Comparison of ENCODE assay signal across 13 mouse cellular contexts in genomic region chr4:32522013-32522412, GRCm38 (mm10).
A peak's percentile ranks its signal among the peaks of the same experiment; 100 is the strongest.
DNase-seq lines count a peak whose midpoint lies in the region; ATAC-seq and TF ChIP-seq lines count a peak whose summit lies in the region.
"Had no signal": no experiment of that assay in that cellular context is flagged by ENCODE, and none has a peak within 500 bp of the region (broad histone marks: within the 10 kb centered on the region; RNA-seq: fewer than 3 reads in every experiment).

No protein-coding gene starts in this region.

- no peak overlapping the region for H3K4me3 ChIP-seq in forebrain, embryonic 10.5 days
- no peak overlapping the region for H3K4me3 ChIP-seq in forebrain, embryonic 14.5 days (ENCODE audit: low read depth, low read length)
- H3K4me3 ChIP-seq in heart, postnatal 0 days (ENCODE audit: low read depth, low read length): no peak overlapping the region
- H3K4me3 ChIP-seq in heart, adult 2 months: no peak overlapping the region
- H3K4me3 ChIP-seq in embryonic facial prominence, embryonic 10.5 days: no peak overlapping the region
- H3K4me3 ChIP-seq in limb, embryonic 10.5 days: no peak overlapping the region
- H3K4me3 ChIP-seq: liver, embryonic 13.5 days had no signal

- no peaks in the 10 kb centered on the region for H3K27me3 ChIP-seq in forebrain, embryonic 10.5 days (ENCODE audit: poor library complexity, severe bottlenecking)
- no peaks in the 10 kb centered on the region for H3K27me3 ChIP-seq in forebrain, embryonic 14.5 days (replicated peaks; ENCODE audit: control insufficient read depth, insufficient read depth, low read length)
- no peaks in the 10 kb centered on the region for H3K27me3 ChIP-seq in heart, postnatal 0 days (ENCODE audit: control insufficient read depth, insufficient read depth, low read length)
- H3K27me3 ChIP-seq in heart, adult 2 months (ENCODE audit: control insufficient read depth, insufficient read depth, low read length): no peaks in the 10 kb centered on the region
- H3K27me3 ChIP-seq in embryonic facial prominence, embryonic 10.5 days (replicated peaks; ENCODE audit: low read depth, poor library complexity, severe bottlenecking): no peaks in the 10 kb centered on the region
- H3K27me3 ChIP-seq in limb, embryonic 10.5 days (ENCODE audit: low read depth, poor library complexity, severe bottlenecking): no peaks in the 10 kb centered on the region
- H3K27me3 ChIP-seq: liver, embryonic 13.5 days had no signal

- no peak for DNase-seq in forebrain, embryonic 10.5 days (ENCODE audit: extremely low spot score, low spot score)
- no peak for DNase-seq in forebrain, embryonic 14.5 days (ENCODE audit: low spot score)
- DNase-seq in heart, postnatal 0 days (ENCODE audit: low spot score): no peak
- no peak for DNase-seq in heart, adult 2 months
- DNase-seq in embryonic facial prominence, embryonic 10.5 days (ENCODE audit: low spot score): no peak
- no peak for DNase-seq in limb, embryonic 10.5 days (ENCODE audit: low spot score)
- DNase-seq in layer of hippocampus, adult 9-10 months (ENCODE audit: low spot score): no peak
- no peak for DNase-seq in ovary, postnatal 36 days (ENCODE audit: low spot score)
- DNase-seq: adrenal gland, adult 2 months; cerebellum, adult 9-10 months; heart, postnatal 36 days; kidney, adult 18-20 months; liver, embryonic 13.5 days had no signal

- H3K9ac ChIP-seq in forebrain, embryonic 14.5 days (ENCODE audit: low read length): no peak overlapping the region
- no peak overlapping the region for H3K9ac ChIP-seq in heart, postnatal 0 days (replicated peaks; ENCODE audit: low read depth, low read length)
- no peak overlapping the region for H3K9ac ChIP-seq in heart, adult 2 months (ENCODE audit: low read depth, low read length)
- H3K9ac ChIP-seq: liver, embryonic 13.5 days had no signal

- ATAC-seq in forebrain, embryonic 14.5 days: no peak
- ATAC-seq in heart, postnatal 0 days (ENCODE audit: insufficient read depth, low read depth): no peak

- WGBS in forebrain, embryonic 10.5 days: 77% methylated on average over 2 of the region's 2 CpGs
- 51% methylated on average over 2 of the region's 2 CpGs for WGBS in forebrain, embryonic 14.5 days
- WGBS in heart, postnatal 0 days: 38% methylated on average over 2 of the region's 2 CpGs
- 69% methylated on average over 2 of the region's 2 CpGs for WGBS in heart, adult 2 months
- 52% methylated on average over 2 of the region's 2 CpGs for WGBS in embryonic facial prominence, embryonic 10.5 days
- 50% methylated on average over 2 of the region's 2 CpGs for WGBS in limb, embryonic 10.5 days

- TF ChIP-seq CTCF in heart, postnatal 0 days (IDR thresholded peaks at IDR 0.05; ENCODE audit: low read depth): no peak
- TF ChIP-seq CTCF in heart, adult 2 months (IDR thresholded peaks at IDR 0.05): no peak

- TF ChIP-seq POLR2A in heart, adult 2 months (IDR thresholded peaks at IDR 0.05; ENCODE audit: insufficient read depth, low read depth, low read length): no peak

- H3K79me2 ChIP-seq in heart, adult 2 months (replicated peaks; ENCODE audit: control insufficient read depth, insufficient read depth, low read length): no peaks in the 10 kb centered on the region

- no peak for TF ChIP-seq EP300 in heart, postnatal 0 days (IDR thresholded peaks at IDR 0.05; ENCODE audit: low read depth)
- no peak for TF ChIP-seq EP300 in heart, adult 2 months (IDR thresholded peaks at IDR 0.05; ENCODE audit: insufficient read depth, low read depth, low read length)

- H3K4me2 ChIP-seq in forebrain, embryonic 14.5 days (ENCODE audit: low read length): no peak overlapping the region
- no peak overlapping the region for H3K4me2 ChIP-seq in heart, postnatal 0 days (ENCODE audit: low read depth, low read length)
- H3K4me2 ChIP-seq: liver, embryonic 13.5 days had no signal

- H3K27ac ChIP-seq in forebrain, embryonic 10.5 days: peak overlapping the region; percentile 63; the same call in 1 of the 2 replicates
- H3K27ac ChIP-seq in forebrain, embryonic 14.5 days (ENCODE audit: low read depth, low read length): no peak overlapping the region
- H3K27ac ChIP-seq in heart, postnatal 0 days (ENCODE audit: low read depth): peak overlapping the region; percentile 54
- no peak overlapping the region for H3K27ac ChIP-seq in heart, adult 2 months
- H3K27ac ChIP-seq in embryonic facial prominence, embryonic 10.5 days (replicated peaks): peak overlapping the region; percentile 30; the same call in 1 of the 2 replicates
- H3K27ac ChIP-seq in limb, embryonic 10.5 days: peak overlapping the region; percentile 70; the same call in 1 of the 2 replicates
- H3K27ac ChIP-seq: liver, embryonic 13.5 days had no signal

- H3K9me3 ChIP-seq in forebrain, embryonic 10.5 days: no peaks in the 10 kb centered on the region
- H3K9me3 ChIP-seq in forebrain, embryonic 14.5 days (replicated peaks; ENCODE audit: control insufficient read depth, low read length): no peaks in the 10 kb centered on the region
- H3K9me3 ChIP-seq in heart, postnatal 0 days (replicated peaks; ENCODE audit: control insufficient read depth, low read length): no peaks in the 10 kb centered on the region
- no peaks in the 10 kb centered on the region for H3K9me3 ChIP-seq in embryonic facial prominence, embryonic 10.5 days
- H3K9me3 ChIP-seq in limb, embryonic 10.5 days (replicated peaks): no peaks in the 10 kb centered on the region
- H3K9me3 ChIP-seq: liver, embryonic 13.5 days had no signal

- peaks cover 76% of the 10 kb centered on the region for H3K4me1 ChIP-seq in forebrain, embryonic 10.5 days
- peaks cover 52% of the 10 kb centered on the region for H3K4me1 ChIP-seq in forebrain, embryonic 14.5 days (ENCODE audit: control insufficient read depth, insufficient read depth, low read length)
- peaks cover 37% of the 10 kb centered on the region for H3K4me1 ChIP-seq in heart, postnatal 0 days (ENCODE audit: control insufficient read depth, insufficient read depth)
- H3K4me1 ChIP-seq in heart, adult 2 months (ENCODE audit: control insufficient read depth, insufficient read depth, low read length): peaks cover 5% of the 10 kb centered on the region
- H3K4me1 ChIP-seq in embryonic facial prominence, embryonic 10.5 days: peaks cover 79% of the 10 kb centered on the region
- H3K4me1 ChIP-seq in limb, embryonic 10.5 days: peaks cover 74% of the 10 kb centered on the region

- intact Hi-C loops in heart, adult 2 months (cut with DNase I): no loop called here

- no peaks in the 10 kb centered on the region for H3K36me3 ChIP-seq in forebrain, embryonic 10.5 days (replicated peaks)
- H3K36me3 ChIP-seq in forebrain, embryonic 14.5 days (ENCODE audit: control insufficient read depth, insufficient read depth, low read length): no peaks in the 10 kb centered on the region
- no peaks in the 10 kb centered on the region for H3K36me3 ChIP-seq in heart, postnatal 0 days (replicated peaks; ENCODE audit: control insufficient read depth, insufficient read depth, low read length)
- no peaks in the 10 kb centered on the region; the same call in 1 of the 2 replicates for H3K36me3 ChIP-seq in heart, adult 2 months (ENCODE audit: control insufficient read depth, insufficient read depth, low read length)
- H3K36me3 ChIP-seq in embryonic facial prominence, embryonic 10.5 days (replicated peaks): no peaks in the 10 kb centered on the region
- 0 out of 2 replicates have a peak, but pooled peaks cover 3% of the 10 kb centered on the region for H3K36me3 ChIP-seq in limb, embryonic 10.5 days
- H3K36me3 ChIP-seq: liver, embryonic 13.5 days had no signal

Comparison
In these comparisons a context has a peak if more than half of its experiments do, and no peak if none do; other contexts are left out.
1. H3K27ac ChIP-seq: peak in forebrain, embryonic 10.5 days (single experiment), heart, postnatal 0 days (single experiment), embryonic facial prominence, embryonic 10.5 days (single experiment) and limb, embryonic 10.5 days (single experiment); none in forebrain, embryonic 14.5 days (single experiment) and heart, adult 2 months (single experiment).